Mouse (Mus musculus) B cell, adult 2 months (primary cell): Measurements from ENCODE around the gene Sycp2l.
A peak's percentile ranks its signal among the peaks of the same experiment; 100 is the strongest.
"Not testable (repeated sequence)": the region's sequence is repeated elsewhere in the genome, so short reads cannot be mapped to it uniquely, and the experiment has no call there.

ENCODE experiments used
- DNase-seq, 2 experiments: peaks; one replicate each; pipeline ENCODE4 v3.0.0; 2022

Sycp2l gene

DNA sequence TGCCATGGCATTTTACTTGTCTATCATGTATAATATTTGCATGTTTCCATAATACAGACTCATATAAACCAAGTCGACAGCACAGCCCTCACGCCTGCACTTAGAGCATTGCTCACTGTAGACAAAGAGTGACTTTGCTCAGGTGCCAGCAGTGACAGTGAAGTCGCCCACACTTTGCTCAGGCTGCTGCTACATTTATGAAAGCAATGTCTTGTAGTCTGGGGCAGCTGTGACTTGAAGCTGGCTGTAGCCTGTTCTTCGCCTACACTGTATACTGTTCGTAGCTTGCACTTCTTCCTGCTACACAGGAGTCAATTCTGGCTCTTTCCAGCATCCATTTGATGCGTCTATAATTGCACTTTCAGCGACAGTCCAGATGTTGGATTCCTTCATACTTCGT is 15.0 kb downstream of the Sycp2l start:
- DNase-seq = no peak

DNA sequence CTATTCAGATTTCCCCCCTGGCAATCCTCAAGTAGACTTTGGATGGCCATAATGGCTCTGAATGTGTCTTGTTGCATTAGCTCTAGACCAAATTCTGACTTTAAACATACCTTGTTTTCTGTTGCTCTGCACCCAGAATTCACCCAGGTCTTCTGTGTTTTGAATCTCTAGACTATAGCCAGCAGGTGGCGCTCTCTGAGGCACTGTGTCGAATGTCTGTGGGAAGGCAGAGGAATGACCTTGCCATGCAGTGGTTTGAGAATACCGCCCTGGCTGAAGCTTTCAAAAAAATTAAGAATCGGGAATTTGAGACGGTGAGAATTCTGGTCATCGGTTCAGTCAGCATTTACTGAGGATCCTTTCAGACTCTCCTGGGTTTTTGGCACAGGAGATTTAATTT is 20.8 kb downstream of the Sycp2l start:
- DNase-seq = peak; percentile 67 to 69

- no peak for DNase-seq
Measured at GRCm38 (mm10) chr13:41145433-41145970, 31.4 kb downstream of the Sycp2l start.

DNA sequence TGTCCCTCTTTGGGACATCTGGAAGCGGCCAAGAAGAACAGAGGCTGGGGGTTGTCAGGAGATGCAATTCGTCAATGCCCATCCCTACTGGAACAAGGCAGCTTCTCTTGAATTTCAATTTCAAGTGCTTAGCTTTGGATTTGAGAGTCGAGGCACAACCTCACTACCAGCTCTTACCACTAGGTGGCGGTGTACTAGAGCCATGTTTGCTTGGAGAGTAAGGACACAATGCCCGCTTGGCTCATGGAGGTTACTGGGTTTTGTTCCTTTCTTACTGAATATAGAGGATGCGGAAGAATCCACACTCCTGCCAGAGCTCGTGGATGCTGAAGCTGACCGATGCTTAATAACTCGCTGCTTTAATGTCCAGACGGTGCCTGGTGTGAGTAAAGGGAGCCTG is 32.2 kb downstream of the Sycp2l start:
- peak; percentile 69 to 70 for DNase-seq

GRCm38 (mm10) chr13:41153146-41153545 is 39.0 kb downstream of the Sycp2l start:
- no peak for DNase-seq

DNA sequence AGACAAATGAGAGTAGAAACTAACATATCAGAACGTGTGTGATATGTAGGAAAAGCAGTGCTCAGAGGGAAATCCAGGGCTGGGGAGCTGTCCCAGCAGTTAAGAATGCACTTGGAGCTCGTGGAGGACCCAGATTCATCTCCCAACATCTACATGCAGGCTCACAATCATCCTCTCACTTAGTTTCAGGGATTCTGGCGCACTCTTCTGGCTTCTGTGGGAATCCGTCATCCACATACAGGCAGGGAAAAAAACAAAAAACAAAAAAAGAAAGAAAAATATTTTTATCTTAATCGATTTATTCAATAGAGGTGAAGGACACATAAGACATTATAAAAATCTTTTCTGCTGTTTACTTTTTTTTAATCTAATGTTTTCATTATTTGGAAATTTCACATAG is 44.3 kb downstream of the Sycp2l start:
- no peak for DNase-seq

DNA sequence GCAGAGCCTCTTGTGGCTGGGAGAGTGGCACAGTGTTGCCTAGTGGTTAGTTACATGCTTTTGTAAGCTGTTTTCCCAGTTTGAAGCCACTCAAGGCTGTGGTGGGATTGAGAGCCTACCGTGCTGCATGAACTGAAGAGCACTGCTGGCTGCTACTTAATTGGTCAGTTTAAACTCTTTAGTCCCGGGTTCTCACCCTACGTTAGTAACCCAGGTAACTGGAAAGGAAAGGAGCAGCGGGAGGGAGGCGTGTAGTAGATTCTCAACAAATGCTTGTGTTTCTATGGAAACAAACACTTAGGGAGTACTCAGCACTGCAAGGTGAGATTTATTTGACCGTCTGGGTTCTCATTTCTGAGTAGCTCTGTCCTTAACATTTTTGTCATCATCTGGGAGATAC is 73.8 kb downstream of the Sycp2l start:
- DNase-seq = no peak

DNA sequence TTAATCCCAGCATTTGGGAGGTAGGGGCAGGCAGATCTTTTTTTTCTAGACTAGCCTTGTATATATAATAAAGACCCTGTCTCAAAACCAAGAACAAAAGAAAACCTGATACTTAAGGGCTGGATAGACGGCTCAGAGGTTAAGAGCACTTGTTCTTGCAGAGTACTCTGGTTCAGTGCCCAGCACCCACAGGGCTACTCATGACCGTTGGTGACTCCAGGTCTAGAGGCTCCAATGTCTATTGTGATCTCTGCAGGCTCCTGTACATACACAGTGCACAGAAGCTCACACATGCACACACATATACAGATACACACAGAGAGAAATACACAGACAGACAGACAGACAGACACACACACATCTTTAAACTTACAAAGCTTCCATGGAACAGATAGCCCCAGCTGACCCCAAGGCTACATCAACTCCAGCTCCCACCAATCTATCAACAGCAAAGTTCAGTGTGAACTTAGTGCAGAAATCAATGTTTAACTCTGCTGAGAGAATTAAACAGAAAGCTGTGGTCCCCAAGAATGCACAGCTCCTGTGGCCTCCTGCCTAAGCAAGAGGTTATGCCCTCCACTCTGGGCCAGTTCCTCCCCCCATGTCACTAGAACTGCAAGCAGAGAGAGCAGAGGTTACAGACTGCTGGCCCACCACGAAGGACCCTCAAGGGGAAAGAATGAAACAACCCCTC is 81.7 kb downstream of the Sycp2l start:
- no peak for DNase-seq

DNA sequence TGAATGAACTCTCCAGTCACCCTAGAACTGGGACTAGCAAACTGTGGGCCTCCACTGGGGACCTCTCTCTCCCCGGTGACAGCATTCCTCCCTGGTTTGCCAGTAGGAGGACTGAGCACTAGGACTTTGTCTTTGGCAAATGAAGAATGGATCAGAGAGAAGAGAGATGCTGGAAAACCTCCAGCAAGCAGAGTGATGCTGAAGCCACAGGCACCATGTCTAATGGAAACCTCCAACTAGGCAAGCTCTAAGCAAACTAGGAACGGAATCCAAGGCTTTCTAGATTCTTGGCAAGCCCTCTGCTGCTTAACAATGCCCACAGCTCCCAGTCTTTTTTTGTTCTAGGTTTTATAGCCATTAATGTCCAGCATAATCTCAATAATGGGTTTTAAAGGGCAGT is 86.8 kb downstream of the Sycp2l start:
- no peak for DNase-seq

DNA sequence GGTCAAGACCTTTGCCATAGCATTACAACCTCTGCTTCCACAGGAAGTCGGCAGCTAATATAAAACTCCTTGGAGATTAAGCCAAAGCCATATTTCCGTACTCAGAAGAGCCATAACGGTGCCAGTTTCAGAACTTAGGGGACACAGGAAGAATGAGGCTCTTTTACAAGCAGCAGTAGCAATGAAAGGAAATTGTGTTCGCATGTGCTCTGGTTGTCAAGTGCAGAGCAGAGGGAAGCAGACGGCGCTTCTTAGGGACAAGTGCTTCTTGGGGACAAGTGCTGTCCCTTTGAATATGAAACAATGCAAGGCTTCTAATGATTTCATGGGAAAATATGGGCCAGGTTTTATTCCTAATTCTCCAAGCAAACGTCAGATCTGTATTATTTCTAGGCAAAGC is 89.2 kb downstream of the Sycp2l start:
- DNase-seq = no peak

GRCm38 (mm10) chr13:41203691-41204090 is 89.6 kb downstream of the Sycp2l start:
- DNase-seq = no peak

DNA sequence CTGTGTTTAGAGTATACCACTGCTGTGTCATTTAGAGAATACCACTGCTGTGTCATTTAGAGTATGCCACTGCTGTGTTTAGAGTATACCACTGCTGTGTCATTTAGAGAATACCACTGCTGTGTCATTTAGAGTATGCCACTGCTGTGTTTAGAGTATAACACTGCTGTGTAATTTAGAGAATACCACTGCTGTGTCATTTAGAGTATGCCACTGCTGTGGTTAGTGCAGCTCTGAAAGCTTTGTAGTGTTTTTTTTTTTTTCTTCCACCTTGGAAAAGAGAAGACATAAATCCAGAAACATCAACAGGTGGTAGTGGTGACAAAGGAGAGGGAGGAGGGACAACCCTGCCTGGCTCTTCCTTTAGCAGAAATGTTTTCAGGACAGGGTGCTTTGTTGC is 91.5 kb downstream of the Sycp2l start:
- DNase-seq = not testable (repeated sequence)

GRCm38 (mm10) chr13:41206241-41206640 is 92.1 kb downstream of the Sycp2l start:
- DNase-seq = no peak

DNA sequence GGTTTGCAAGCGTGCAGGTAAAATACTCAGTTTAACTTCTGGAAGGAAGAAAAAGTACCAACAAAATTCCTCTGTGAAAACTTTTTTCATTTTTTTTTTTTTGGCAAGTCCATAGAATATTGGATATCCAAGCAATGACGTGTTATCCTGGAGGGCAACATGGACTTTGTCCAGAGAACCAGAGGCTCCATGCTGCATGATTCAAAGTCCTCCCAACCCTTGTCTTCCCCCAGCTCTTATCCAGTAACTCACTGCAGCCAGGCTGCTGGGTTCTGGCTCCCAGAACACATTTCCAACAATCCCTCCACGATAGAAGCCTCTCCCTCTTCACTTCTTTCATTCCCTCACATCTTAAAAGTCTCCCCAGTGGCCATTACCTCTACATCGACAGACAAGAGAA is 97.2 kb downstream of the Sycp2l start:
- DNase-seq = no peak

GRCm38 (mm10) chr13:41212558-41213322 is 98.6 kb downstream of the Sycp2l start:
- no peak for DNase-seq

DNA sequence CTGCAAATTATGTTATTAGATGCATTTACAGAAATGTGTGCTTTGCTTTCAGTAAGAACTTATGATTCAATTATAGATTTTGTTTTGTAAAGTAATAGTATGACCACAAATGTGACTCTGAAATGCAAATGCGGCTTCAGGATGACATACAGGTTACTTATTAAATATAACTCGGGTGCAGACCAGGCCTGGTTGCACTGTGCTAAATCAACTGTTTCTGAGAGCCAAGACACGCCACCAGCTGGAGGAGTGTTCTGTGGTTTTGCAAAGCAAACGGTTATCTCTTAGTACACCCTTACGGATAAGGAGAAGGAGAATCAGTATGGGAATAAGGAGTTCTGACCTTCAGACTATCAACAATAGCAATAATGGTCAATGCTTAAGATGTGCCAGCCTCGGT is 101.6 kb downstream of the Sycp2l start:
- DNase-seq = no peak

GRCm38 (mm10) chr13:41216236-41216635 is 102.1 kb downstream of the Sycp2l start:
- no peak for DNase-seq

DNA sequence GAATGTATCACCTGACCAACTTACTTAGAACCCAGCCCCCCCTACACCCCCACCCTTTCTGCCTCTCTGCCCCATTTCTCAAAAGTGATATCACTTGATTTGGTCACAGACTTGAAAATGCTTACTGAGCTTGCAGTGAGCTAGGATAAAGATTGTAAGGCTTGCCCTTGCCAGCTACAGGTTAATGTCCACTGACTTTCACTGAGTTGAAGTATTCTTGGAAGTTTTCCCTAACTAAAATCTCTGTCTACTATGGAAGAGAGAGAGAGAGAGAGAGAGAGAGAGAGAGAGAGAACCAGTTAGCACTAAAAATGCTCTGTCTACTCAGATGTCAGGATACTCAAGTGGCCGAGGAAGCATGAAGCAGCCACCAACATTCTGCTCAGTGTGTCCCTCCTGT is 104.9 kb downstream of the Sycp2l start:
- no peak for DNase-seq

- peak in 1 of 2 experiments; percentile 39 for DNase-seq
Measured at GRCm38 (mm10) chr13:41219687-41220303, 105.7 kb downstream of the Sycp2l start.

DNA sequence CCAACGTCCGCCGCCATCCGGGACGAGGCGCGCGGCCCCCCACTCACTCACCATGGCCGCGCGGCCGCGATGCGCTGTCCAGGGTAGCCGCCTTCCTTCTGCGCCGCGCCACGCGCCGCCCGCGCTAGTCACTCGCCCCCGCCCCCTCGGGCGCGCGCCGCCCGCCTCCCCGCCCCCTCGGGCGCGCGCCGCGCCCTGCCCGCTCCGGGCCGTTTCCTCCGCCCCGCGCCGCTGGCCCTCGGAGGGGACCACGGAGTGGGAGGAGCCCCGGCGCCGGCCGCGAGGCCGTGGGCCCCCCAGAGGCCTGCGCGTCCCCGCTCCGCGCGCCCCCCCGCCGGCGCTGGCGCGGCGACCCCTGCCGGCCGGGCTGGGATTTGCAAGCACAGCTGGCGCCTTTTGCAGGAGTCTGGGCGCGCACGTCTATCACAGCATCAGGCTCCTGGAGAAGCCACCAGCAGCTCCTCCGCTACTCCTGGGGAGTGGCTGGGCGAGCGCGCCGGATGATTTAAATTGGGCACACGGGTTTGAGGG is 106.3 kb downstream of the Sycp2l start, which contains the start of gene Elovl2:
TSS of gene Elovl2 (minus strand) at position 102 of the 531 bp plus-strand sequence.
- DNase-seq = peak; percentile 67 to 75
